Mouse (Mus musculus) CD4-positive, CD25-positive, alpha-beta regulatory T cell, adult 4 months (primary cell): ENCODE results near the gene Pou2af1. TPM values are rescaled to one million over a fixed set of nuclear protein-coding genes. Genes with fewer than 3 reads are reported as not detected.

ENCODE experiments used
- ATAC-seq: one replicate; pipeline ENCODE4 v1.8.0; 2017
- polyA plus RNA-seq, 2 experiments: library from polyadenylated mRNA; unstranded; fragments of 100-300 nt; shearing (Covaris generic); gene quantifications; one replicate each; pipeline ENCODE4 v1.2.1; 2017

Gene Pou2af1
- polyA plus RNA-seq, 2 experiments from 2014 or later, result 2.1 to 9.5 TPM

- ATAC-seq, result no peak
These were observed 17.3 kb downstream of the Pou2af1 start for GRCm38 (mm10) chr9:51230701-51231389.

GRCm38 (mm10) chr9:51232163-51232562 is 18.7 kb downstream of the Pou2af1 start:
- ATAC-seq, result no peak

- peak; percentile 84 for ATAC-seq
These were observed 25.4 kb downstream of the Pou2af1 start for GRCm38 (mm10) chr9:51238741-51239385.

GRCm38 (mm10) chr9:51256780-51257502 is 43.4 kb downstream of the Pou2af1 start:
- ATAC-seq, result no peak

GRCm38 (mm10) chr9:51258426-51258825 is 44.9 kb downstream of the Pou2af1 start:
- ATAC-seq, result no peak

GRCm38 (mm10) chr9:51268852-51269251 is 55.3 kb downstream of the Pou2af1 start:
- no peak for ATAC-seq

GRCm38 (mm10) chr9:51271073-51271472 is 57.6 kb downstream of the Pou2af1 start:
- ATAC-seq, result no peak

GRCm38 (mm10) chr9:51272102-51272501 is 58.6 kb downstream of the Pou2af1 start:
- no peak for ATAC-seq

GRCm38 (mm10) chr9:51273581-51274154 is 60.2 kb downstream of the Pou2af1 start:
- no peak for ATAC-seq

- ATAC-seq, result no peak
These were observed 61.2 kb downstream of the Pou2af1 start for GRCm38 (mm10) chr9:51274678-51275077.

- no peak for ATAC-seq
These were observed 64.5 kb downstream of the Pou2af1 start for GRCm38 (mm10) chr9:51277834-51278498.

GRCm38 (mm10) chr9:51278500-51279381 is 65.2 kb downstream of the Pou2af1 start, which contains the start of gene Colca2:
Colca2 (minus strand) TSS chr9:51278569.
- ATAC-seq, result peak; percentile 63

- no peak for ATAC-seq
These were observed 72.6 kb downstream of the Pou2af1 start for GRCm38 (mm10) chr9:51286079-51286478.

Other genes with a start within 250 kb of the Pou2af1 start
- 10 to 100 TPM; 18.9 to 22.2 TPM for gene Sik2, start 204.6 kb upstream of the Pou2af1 start, polyA plus RNA-seq
- not detected for gene Btg4, start 152.8 kb upstream of the Pou2af1 start, polyA plus RNA-seq
- gene Layn, start 136.6 kb upstream of the Pou2af1 start, polyA plus RNA-seq, result not detected
- gene 4833427G06Rik, start 111.6 kb upstream of the Pou2af1 start, polyA plus RNA-seq, result not detected
- gene Gm32742, start 48.2 kb upstream of the Pou2af1 start, polyA plus RNA-seq, result under 1 TPM in 1 of 2 experiments, not detected in 1; 0.13 TPM
- under 1 TPM in 1 of 2 experiments, not detected in 1; 0.26 TPM for gene Colca2, start 64.9 kb downstream of the Pou2af1 start, polyA plus RNA-seq
- gene 1810046K07Rik, start 115.2 kb downstream of the Pou2af1 start, polyA plus RNA-seq, result not detected